Mouse (Mus musculus) heart, postnatal 25 days (tissue): ENCODE measurements around the gene Abi3. TPM values are rescaled to one million over a fixed set of nuclear protein-coding genes. Genes with fewer than 3 reads are reported as not detected.
"Not testable (repeated sequence)": the region's sequence is repeated elsewhere in the genome, so short reads cannot be mapped to it uniquely, and the experiment has no call there.

Experiments
- DNase-seq: peaks from one replicate; pipeline ENCODE4 v3.0.0; 2022; ENCODE audit warnings: low spot score
- intact Hi-C: fragments of 180-260 bp; cut with DNase I; formaldehyde crosslinking; loops from one replicate; pipeline ENCODE4 v1.15.1; 2025
- total RNA-seq, 2 experiments: library from RNA; stranded (reverse); gene quantifications; 2 replicates each; pipeline ENCODE4 v1.2.3; 2021

Abi3 gene
- total RNA-seq = 10 to 100 TPM in 1 of 2 experiments, 1 to 10 TPM in 1; 8.8 to 10.4 TPM

GRCm38 (mm10) chr11:95842074-95842681 lies at the start of gene Abi3:
Gene Abi3 (minus strand): TSS chr11:95842476.
- intact Hi-C loops = no loop called here
- DNase-seq = peak; percentile 65

GRCm38 (mm10) chr11:95890462-95891051 lies 48.3 kb upstream of the Abi3 start:
- intact Hi-C loops = no loop called here
- no peak for DNase-seq

GRCm38 (mm10) chr11:95879861-95880260 lies 37.6 kb upstream of the Abi3 start:
- DNase-seq = not testable (repeated sequence)
- intact Hi-C loops = loop anchor here (5.0 kb wide), 3 partner anchors 102 to 252 kb away; partner anchors contain the start of gene Ttll6

DNA sequence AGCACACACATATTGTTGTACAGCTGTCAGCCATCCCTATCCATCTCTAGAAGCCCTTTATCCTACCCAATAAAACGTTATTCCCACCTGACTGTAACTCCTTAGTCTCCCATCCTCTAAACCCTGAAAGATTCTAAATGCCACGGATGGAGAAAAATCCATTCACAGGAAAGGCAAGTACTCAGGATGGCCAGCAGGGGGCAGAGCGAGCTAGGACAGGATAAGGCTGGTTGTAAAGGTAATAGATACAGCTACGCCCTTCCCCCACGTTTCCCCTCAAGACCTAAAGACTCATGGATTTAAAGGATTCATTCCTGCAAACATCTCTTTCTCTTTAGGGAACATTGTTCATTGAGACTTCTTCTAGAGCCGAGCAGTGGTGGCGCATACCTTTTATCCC lies 34.0 kb upstream of the Abi3 start:
- no peak for DNase-seq
- intact Hi-C loops = loop anchor here (5.0 kb wide), 3 partner anchors 106 to 256 kb away; partner anchors contain the start of gene Ttll6

DNA sequence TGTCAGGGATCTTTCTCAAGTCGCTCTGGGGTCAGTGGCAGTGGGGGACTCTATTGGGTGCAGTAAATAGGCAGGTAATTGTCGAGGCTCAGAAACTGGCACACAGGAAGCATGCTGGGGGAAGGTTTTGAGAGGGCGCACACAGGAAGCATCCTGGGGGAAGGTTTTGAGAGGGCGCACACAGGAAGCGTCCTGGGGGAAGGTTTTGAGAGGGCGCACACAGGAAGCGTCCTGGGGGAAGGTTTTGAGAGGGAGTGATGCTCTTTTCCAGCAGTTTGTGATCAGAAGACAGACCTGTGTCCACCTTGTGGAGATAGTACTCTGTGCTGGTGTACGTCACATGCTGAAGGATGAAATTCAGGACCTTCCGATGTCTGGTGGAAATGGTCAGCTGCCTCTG lies 33.5 kb upstream of the Abi3 start:
- intact Hi-C loops = loop anchor here (5.0 kb wide), 3 partner anchors 106 to 256 kb away; partner anchors contain the start of gene Ttll6
- DNase-seq = no peak

GRCm38 (mm10) chr11:95869918-95870470 lies 27.7 kb upstream of the Abi3 start:
- intact Hi-C loops = no loop called here
- DNase-seq = no peak

DNA sequence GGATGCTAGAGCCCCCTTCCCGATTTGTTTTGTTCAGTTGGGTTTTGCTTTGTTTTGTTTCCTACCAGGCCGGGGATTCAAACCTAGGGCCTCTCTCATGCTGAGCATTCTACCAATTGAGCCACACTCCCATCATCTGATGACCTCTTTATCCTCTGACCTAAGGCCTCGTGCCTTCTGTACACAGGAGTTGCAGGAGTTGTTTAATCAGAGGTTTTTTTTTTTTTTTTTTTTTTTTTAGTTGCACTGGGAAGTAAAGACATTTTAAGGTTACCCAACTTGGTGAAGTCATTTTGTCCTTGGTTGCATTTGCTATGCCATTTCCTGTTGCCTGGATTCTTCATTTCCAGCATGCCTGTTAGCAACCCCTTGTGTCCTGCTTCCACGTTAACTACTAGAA lies 27.2 kb upstream of the Abi3 start:
- intact Hi-C loops = no loop called here
- no peak for DNase-seq

- DNase-seq = no peak
- intact Hi-C loops = no loop called here
Measured at GRCm38 (mm10) chr11:95861397-95861796, 19.1 kb upstream of the Abi3 start.

- intact Hi-C loops = no loop called here
- no peak for DNase-seq
Measured at GRCm38 (mm10) chr11:95860071-95860490, 17.8 kb upstream of the Abi3 start.

- intact Hi-C loops = loop anchor here (5.0 kb wide), 1 partner anchor 172 kb away; no protein-coding TSS in a partner anchor
- no peak for DNase-seq
Measured at GRCm38 (mm10) chr11:95859468-95859855, 17.2 kb upstream of the Abi3 start.

- DNase-seq = peak; percentile 95
- intact Hi-C loops = loop anchor here (5.0 kb wide), 1 partner anchor 171 kb away; no protein-coding TSS in a partner anchor
Measured at GRCm38 (mm10) chr11:95858528-95859467, 16.5 kb upstream of the Abi3 start.

GRCm38 (mm10) chr11:95857716-95858527 lies 15.6 kb upstream of the Abi3 start:
- intact Hi-C loops = loop anchor here (5.0 kb wide), 1 partner anchor 171 kb away; no protein-coding TSS in a partner anchor
- DNase-seq = no peak

DNA sequence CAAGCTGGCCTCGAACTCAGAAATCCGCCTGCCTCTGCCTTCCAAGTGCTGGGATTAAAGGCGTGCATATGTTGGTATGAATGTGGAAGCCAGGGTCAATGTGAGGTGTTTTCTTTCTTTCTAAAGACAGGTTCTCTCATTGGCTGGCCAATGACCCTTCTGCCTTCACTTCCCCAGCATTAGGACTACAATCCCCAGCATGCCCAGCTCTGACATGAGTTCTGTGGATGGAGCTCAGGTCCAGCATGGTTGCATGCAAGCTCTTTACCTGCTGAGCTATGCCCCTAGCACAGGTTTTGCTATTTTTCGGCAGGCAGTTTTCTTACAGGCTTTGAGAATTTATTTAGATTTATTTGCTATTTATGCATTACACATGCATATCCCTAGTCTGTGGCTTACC lies 15.0 kb upstream of the Abi3 start:
- intact Hi-C loops = loop anchor here (5.0 kb wide), 1 partner anchor 170 kb away; no protein-coding TSS in a partner anchor
- no peak for DNase-seq

- intact Hi-C loops = loop anchor here (1.0 to 5.0 kb wide), 2 partner anchors 24 to 81 kb away; no protein-coding TSS in a partner anchor
- peak; percentile 33 for DNase-seq
Measured at GRCm38 (mm10) chr11:95853684-95854083, 11.4 kb upstream of the Abi3 start.

DNA sequence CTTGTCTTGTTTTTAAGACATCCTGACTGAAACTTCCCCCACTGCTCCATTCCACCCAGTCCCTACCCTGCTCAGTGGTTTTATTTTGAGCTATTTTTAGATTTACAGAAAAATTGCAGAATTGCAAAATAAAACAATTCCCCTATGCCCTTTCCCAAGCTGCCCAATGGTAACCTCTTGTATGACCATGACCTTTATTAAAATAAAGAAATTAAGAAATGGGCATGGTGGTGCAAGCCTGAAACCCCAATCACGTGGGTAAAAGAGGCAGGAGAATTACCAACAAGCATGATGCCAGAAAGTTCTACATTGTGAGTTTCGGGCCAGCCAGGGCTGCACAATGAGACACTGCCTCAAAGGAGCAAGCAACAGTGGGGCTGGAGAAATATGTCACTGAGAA lies 8.6 kb upstream of the Abi3 start:
- intact Hi-C loops = loop anchor here (5.0 kb wide), 1 partner anchor 79 kb away; no protein-coding TSS in a partner anchor
- no peak for DNase-seq

GRCm38 (mm10) chr11:95844935-95845334 lies 2.7 kb upstream of the Abi3 start:
- intact Hi-C loops = no loop called here
- no peak for DNase-seq

GRCm38 (mm10) chr11:95843421-95843950 lies 1.2 kb upstream of the Abi3 start:
- DNase-seq = no peak
- intact Hi-C loops = no loop called here

GRCm38 (mm10) chr11:95842953-95843352 lies 677 bp upstream of the Abi3 start:
- DNase-seq = no peak
- intact Hi-C loops = no loop called here

DNA sequence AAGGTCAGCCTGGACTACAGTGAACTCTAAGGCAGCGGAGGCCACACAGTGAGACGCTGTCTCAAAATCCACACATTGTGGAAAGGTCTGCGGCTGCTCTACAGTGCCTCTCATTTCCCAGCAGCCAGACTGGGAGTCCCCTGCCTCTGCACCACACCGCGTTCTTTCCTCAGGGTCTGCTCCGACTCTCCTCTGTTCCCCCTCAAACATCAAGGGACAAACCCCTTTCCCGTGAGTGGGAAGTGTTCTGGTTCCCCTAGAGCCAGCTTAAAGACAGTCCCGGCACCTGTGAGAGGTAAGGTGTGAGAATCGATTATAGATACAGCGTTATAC lies 812 bp downstream of the Abi3 start:
- no peak for DNase-seq
- intact Hi-C loops = no loop called here
